Mouse (Mus musculus) heart, adult 2 months (tissue): ENCODE measurements at regions not wholly inside any gene's neighbourhood (a gene's known extent, or its start where the extent isn't known, plus 50 kb on each side); places are given as distances from the start of the nearest gene placed in this dataset.
A peak's percentile ranks its signal among the peaks of the same experiment; 100 is the strongest.

ENCODE experiments used
- DNase-seq, 2 experiments: peaks; one replicate each; pipeline ENCODE4 v3.0.0; 2021
- H3K27ac ChIP-seq: fragments of 200-600 bp; 2 replicates; pipeline ENCODE4 v1.8.1; 2022
- H3K27me3 ChIP-seq: fragments of 200-500 bp; 2 replicates; pipeline ENCODE4 v1.6.1; 2012; ENCODE audit warnings: mild to moderate bottlenecking, low read length, inconsistent platforms, mixed read lengths; ENCODE audit not compliant: control insufficient read depth, insufficient read depth
- H3K36me3 ChIP-seq: fragments of 200-500 bp; 2 replicates; pipeline ENCODE4 v1.6.1; 2012; ENCODE audit warnings: low read length, inconsistent platforms; ENCODE audit not compliant: control insufficient read depth, insufficient read depth
- H3K4me1 ChIP-seq: fragments of 200-500 bp; 2 replicates; pipeline ENCODE4 v1.6.1; 2011; ENCODE audit warnings: low read length; ENCODE audit not compliant: control insufficient read depth, insufficient read depth
- H3K4me3 ChIP-seq: fragments of 200-600 bp; 2 replicates; pipeline ENCODE4 v1.8.1; 2022
- H3K79me2 ChIP-seq: fragments of 200-500 bp; replicated peaks from 2 replicates; pipeline ENCODE4 v1.6.1; 2012; ENCODE audit warnings: mild to moderate bottlenecking, inconsistent platforms, low read length, moderate library complexity, mixed read lengths; ENCODE audit not compliant: control insufficient read depth, insufficient read depth
- H3K9ac ChIP-seq: fragments of 200-500 bp; 2 replicates; pipeline ENCODE4 v1.6.1; 2012; ENCODE audit warnings: low read depth, mild to moderate bottlenecking, control low read depth, inconsistent platforms, low read length, mixed read lengths
- CTCF ChIP-seq: fragments of 200-600 bp; IDR thresholded peaks from 2 replicates; pipeline ENCODE4 v1.8.1; 2022; ENCODE audit warnings: antibody characterized with exemption, mild to moderate bottlenecking, moderate library complexity
- EP300 ChIP-seq: fragments of 200-500 bp; IDR thresholded peaks from 2 replicates; pipeline ENCODE4 v1.6.1; 2011; ENCODE audit warnings: low read depth, low read length, control low read depth; ENCODE audit not compliant: insufficient read depth
- POLR2A ChIP-seq: fragments of 200-500 bp; IDR thresholded peaks from 2 replicates; pipeline ENCODE4 v1.6.1; 2011; ENCODE audit warnings: mild to moderate bottlenecking, low read depth, low read length, control low read depth; ENCODE audit not compliant: insufficient read depth
- WGBS: fragments of 180-500 bp; shearing (Covaris S2); methylation state at CpG from one replicate; pipeline ENCODE4 v1.1.7; 2018; 5-methylcytosine and 5-hydroxymethylcytosine counted together
- intact Hi-C: fragments of 180-260 bp; cut with DNase I; formaldehyde crosslinking; loops from one replicate; pipeline ENCODE4 v1.15.1; 2025

GRCm38 (mm10) chr1:184273722-184274121 is 239.6 kb upstream of the 1700056E22Rik start:
- H3K27me3 ChIP-seq: no peaks in the 10 kb centered on the region
- DNase-seq: no peak
- no peaks in the 10 kb centered on the region for H3K36me3 ChIP-seq
- TF ChIP-seq POLR2A (no peak), EP300 (no peak), CTCF (peak; percentile 65)
- H3K9ac ChIP-seq: no peak overlapping the region
- no peaks in the 10 kb centered on the region for H3K79me2 ChIP-seq
- 71% methylated on average over 1 of the region's 1 CpGs for WGBS
- H3K4me1 ChIP-seq: no peaks in the 10 kb centered on the region
- H3K4me3 ChIP-seq: no peak overlapping the region
- no peak overlapping the region for H3K27ac ChIP-seq
- intact Hi-C loops: no loop called here

DNA sequence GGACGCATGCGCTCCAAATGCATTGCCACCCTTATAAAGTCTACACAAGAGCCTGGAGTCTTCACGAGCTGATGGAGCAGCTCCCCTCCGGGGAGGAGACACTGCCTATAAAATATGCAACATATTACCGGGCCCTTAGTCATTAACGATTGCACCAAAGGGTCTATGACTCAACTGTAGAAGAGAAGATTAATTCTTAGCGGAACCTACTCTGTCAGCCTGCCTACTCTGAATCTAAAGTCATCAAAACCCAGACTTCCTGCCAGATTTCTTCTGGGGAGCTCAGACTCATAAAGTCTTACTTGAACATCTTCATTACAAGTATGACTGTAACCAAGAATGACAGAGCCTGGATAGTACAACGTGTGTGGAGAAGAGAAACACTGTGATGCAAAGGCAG is 237.2 kb upstream of the 1700056E22Rik start:
- Histone ChIP-seq H3K36me3 (no peaks in the 10 kb centered on the region), H3K9ac (no peak overlapping the region), H3K4me3 (no peak overlapping the region), H3K27me3 (no peaks in the 10 kb centered on the region), H3K27ac (no peak overlapping the region), H3K4me1 (no peaks in the 10 kb centered on the region; the same call in 1 of the 2 replicates), H3K79me2 (no peaks in the 10 kb centered on the region)
- WGBS: 82% methylated on average over 8 of the region's 8 CpGs
- intact Hi-C loops: no loop called here
- TF ChIP-seq POLR2A (no peak), EP300 (no peak), CTCF (no peak)
- DNase-seq: no peak

DNA sequence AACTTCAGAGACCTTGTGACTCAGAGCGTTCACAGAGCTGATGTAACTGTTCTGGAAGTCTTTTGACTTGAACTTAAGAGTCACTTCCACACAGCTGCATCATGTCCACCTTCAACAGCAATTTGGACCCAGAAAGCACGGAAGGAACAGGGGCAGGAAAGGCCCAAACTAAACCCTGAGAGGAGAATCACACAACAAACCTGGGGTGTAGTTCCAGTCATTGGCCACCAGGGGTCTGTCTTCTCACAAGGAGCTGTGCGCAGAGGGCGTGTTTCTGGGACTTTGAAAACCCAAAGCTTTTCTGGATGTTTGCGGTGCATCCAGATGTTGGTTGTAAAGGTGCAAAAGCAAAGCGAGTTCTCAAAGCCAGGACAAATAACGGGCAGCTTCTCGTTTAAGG is 231.9 kb upstream of the 1700056E22Rik start:
- H3K4me3 ChIP-seq: no peak overlapping the region
- no peaks in the 10 kb centered on the region for H3K79me2 ChIP-seq
- H3K4me1 ChIP-seq: no peaks in the 10 kb centered on the region; the same call in 1 of the 2 replicates
- H3K27ac ChIP-seq: peak overlapping the region; percentile 38; the same call in 1 of the 2 replicates
- DNase-seq: peak; percentile 73 to 79
- no peaks in the 10 kb centered on the region for H3K27me3 ChIP-seq
- no peak; the same call in 1 of the 2 replicates for TF ChIP-seq CTCF
- peak; percentile 96 for TF ChIP-seq EP300
- H3K36me3 ChIP-seq: no peaks in the 10 kb centered on the region
- H3K9ac ChIP-seq: no peak overlapping the region
- 9% methylated on average over 8 of the region's 8 CpGs for WGBS
- intact Hi-C loops: loop anchor here (1.0 to 5.0 kb wide), 6 partner anchors 66 to 526 kb away; no protein-coding TSS in a partner anchor

DNA sequence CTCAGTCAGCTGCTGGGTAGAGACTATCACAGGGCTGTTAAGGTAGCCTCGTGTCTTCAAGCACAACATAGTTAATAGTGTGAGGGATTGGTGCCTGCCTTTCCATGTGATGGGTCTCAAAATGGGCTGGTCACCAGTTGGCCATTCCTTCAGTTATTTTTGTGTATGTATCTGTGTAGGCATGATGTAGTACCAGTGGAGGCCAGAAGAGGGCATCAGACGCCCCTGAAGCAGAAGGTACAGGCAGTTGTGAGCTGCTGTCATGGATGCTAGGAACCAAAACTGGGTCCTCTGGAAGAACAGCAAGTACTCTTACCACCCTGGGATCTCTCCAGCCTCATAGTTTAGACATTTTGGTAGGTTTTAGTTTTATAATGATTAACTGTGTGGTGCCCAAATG is 228.9 kb upstream of the 1700056E22Rik start:
- TF ChIP-seq EP300 (no peak), CTCF (peak; percentile 62)
- Histone ChIP-seq H3K4me3 (no peak overlapping the region), H3K4me1 (no peaks in the 10 kb centered on the region; the same call in 1 of the 2 replicates), H3K27ac (no peak overlapping the region), H3K36me3 (no peaks in the 10 kb centered on the region), H3K79me2 (no peaks in the 10 kb centered on the region), H3K9ac (no peak overlapping the region), H3K27me3 (no peaks in the 10 kb centered on the region)
- DNase-seq: no peak
- intact Hi-C loops: no loop called here
- WGBS: 56% methylated on average over 2 of the region's 2 CpGs

- no peak for DNase-seq
- Histone ChIP-seq H3K27me3 (no peaks in the 10 kb centered on the region), H3K79me2 (no peaks in the 10 kb centered on the region), H3K4me3 (no peak overlapping the region), H3K4me1 (no peaks in the 10 kb centered on the region; the same call in 1 of the 2 replicates), H3K36me3 (no peaks in the 10 kb centered on the region), H3K27ac (no peak overlapping the region), H3K9ac (no peak overlapping the region)
- no peak for TF ChIP-seq POLR2A
- TF ChIP-seq EP300: no peak
- no peak for TF ChIP-seq CTCF
- intact Hi-C loops: no loop called here
- WGBS: 87% methylated on average over 6 of the region's 6 CpGs
These were observed 227.3 kb upstream of the 1700056E22Rik start for GRCm38 (mm10) chr1:184261385-184261727.

GRCm38 (mm10) chr1:184260722-184261384 is 226.8 kb upstream of the 1700056E22Rik start:
- no peaks in the 10 kb centered on the region for H3K36me3 ChIP-seq
- H3K9ac ChIP-seq: no peak overlapping the region
- no peak for TF ChIP-seq EP300
- TF ChIP-seq POLR2A: no peak
- no peak for TF ChIP-seq CTCF
- no peaks in the 10 kb centered on the region; the same call in 1 of the 2 replicates for H3K4me1 ChIP-seq
- H3K27me3 ChIP-seq: no peaks in the 10 kb centered on the region
- peak in 1 of 2 experiments; percentile 13 for DNase-seq
- H3K79me2 ChIP-seq: no peaks in the 10 kb centered on the region
- intact Hi-C loops: no loop called here
- WGBS: 80% methylated on average over 6 of the region's 6 CpGs
- H3K4me3 ChIP-seq: no peak overlapping the region
- H3K27ac ChIP-seq: no peak overlapping the region
